Mouse (Mus musculus) heart, adult 2 months (tissue): ENCODE measurements around the gene Smim20.

Experiments
- CTCF ChIP-seq: fragments of 200-600 bp; IDR thresholded peaks from 2 replicates; pipeline ENCODE4 v1.8.1; 2022; ENCODE audit warnings: antibody characterized with exemption, mild to moderate bottlenecking, moderate library complexity
- EP300 ChIP-seq: fragments of 200-500 bp; IDR thresholded peaks from 2 replicates; pipeline ENCODE4 v1.6.1; 2011; ENCODE audit warnings: low read depth, low read length, control low read depth; ENCODE audit not compliant: insufficient read depth
- POLR2A ChIP-seq: fragments of 200-500 bp; IDR thresholded peaks from 2 replicates; pipeline ENCODE4 v1.6.1; 2011; ENCODE audit warnings: mild to moderate bottlenecking, low read depth, low read length, control low read depth; ENCODE audit not compliant: insufficient read depth

DNA sequence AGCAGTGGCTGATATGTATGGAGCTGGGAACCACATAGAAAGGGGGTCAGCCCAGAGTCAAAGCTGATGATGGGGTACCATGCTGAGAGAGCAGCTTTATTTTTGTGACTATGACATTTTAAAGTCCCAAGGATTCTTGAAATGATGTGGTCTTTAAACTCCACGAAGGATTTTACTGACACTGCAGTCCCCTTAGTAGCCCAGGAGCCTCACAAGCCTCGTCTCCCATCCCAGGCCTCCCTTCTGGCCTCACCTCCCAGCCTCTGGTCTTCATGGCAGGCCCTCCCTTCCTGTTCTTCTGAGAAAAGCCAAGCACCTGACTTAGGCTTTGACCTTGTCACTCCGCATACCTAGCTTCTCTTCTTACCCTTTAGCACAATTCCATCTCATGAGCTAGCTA lies 57.4 kb downstream of the Smim20 start:
- TF ChIP-seq POLR2A (no peak), CTCF (no peak), EP300 (no peak)
